Mouse (Mus musculus) cerebellum, adult 2 months (tissue): ENCODE measurements around the gene Ern1.

Experiments used
- CTCF ChIP-seq: fragments of 200-500 bp; IDR thresholded peaks from 2 replicates; pipeline ENCODE4 v1.5.1; 2011; ENCODE audit warnings: low read depth, mild to moderate bottlenecking, control low read depth, low read length, moderate library complexity, borderline replicate concordance; ENCODE audit not compliant: insufficient read depth
- POLR2A ChIP-seq: fragments of 200-500 bp; IDR thresholded peaks from 2 replicates; pipeline ENCODE4 v1.6.1; 2011; ENCODE audit warnings: low read length, control low read depth, borderline replicate concordance; ENCODE audit not compliant: insufficient read depth

DNA sequence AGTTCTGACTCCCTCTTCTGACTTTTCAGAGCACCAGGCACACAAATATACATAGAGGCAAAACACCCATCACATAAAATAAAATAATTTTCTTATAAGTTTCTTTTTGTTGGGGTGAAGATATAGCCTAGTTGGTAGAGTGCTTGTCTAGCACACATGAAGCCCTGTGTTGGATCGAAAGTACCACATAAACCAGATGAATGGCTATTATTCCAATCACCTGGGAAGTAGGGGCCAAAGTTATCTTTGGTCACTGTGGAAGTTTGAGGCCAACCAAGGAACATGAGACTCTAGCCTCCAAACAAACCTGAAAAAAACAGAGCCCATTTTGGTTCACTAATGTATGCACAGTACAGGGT lies 22.1 kb downstream of the Ern1 start:
- TF ChIP-seq CTCF (no peak), POLR2A (no peak)
